Mouse (Mus musculus) mouse embryonic stem cell (cell line): ENCODE results near the gene Ubash3b.

Experiments
- in situ Hi-C, 2 experiments: fragments of 300-500 bp; cut with MboI; formaldehyde crosslinking; loops; 1 replicate in 1 of 2; 3 replicates in 1 of 2; pipeline ENCODE4 v1.14.3; 2019 to 2020; ENCODE audit warnings: low sequenced_read_pairs in 2 of 2, low pct_unique_long_range_greater_than_20kb in 1 of 2, mixed read lengths in 1 of 2; ENCODE audit not compliant: unreplicated experiment in 1 of 2

Ubash3b gene

DNA sequence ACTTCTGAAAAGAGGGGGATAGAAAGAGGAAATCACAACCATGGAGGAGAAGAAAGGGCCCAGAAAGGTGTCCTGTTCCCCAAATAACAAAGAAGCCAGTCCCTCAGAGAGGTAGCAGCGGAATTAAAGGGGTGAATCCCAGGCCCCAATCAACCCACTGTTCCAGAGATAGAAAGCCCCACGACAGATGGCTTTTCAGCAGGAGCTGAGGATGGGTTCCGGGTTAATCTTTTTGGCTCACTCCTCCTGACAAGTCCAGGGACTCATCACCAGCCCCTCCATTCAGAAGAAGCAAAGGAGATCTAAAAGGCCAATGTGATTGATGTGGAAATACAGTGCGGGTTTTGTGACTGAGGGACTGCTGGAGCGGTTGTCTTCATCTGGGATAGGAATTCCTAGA, 117.9 kb downstream of the Ubash3b start:
- in situ Hi-C loops, result loop anchor here in 1 of 2 experiments (25.0 kb wide), 1 partner anchor 144 kb away; no protein-coding TSS in a partner anchor

DNA sequence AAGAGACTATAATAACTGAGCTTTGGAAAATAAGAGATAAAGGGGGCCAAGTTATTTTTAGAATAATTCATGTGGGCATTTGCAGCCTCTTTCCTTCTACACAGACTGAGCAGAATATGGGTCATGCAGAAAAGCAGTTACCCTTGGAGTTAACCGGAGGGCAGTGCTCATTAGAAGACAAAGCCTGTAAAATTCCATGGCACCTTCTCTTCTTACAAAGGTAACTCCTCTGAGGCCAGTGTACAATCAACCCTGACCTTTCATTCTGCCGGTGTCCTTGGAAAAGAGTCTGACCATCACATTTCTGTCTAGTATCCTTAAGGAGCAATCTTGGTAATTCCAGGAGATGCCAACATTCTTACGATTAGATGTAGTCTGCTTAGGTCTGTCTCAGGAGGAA, 120.1 kb downstream of the Ubash3b start:
- in situ Hi-C loops, result loop anchor here in 1 of 2 experiments (25.0 kb wide), 1 partner anchor 146 kb away; no protein-coding TSS in a partner anchor

DNA sequence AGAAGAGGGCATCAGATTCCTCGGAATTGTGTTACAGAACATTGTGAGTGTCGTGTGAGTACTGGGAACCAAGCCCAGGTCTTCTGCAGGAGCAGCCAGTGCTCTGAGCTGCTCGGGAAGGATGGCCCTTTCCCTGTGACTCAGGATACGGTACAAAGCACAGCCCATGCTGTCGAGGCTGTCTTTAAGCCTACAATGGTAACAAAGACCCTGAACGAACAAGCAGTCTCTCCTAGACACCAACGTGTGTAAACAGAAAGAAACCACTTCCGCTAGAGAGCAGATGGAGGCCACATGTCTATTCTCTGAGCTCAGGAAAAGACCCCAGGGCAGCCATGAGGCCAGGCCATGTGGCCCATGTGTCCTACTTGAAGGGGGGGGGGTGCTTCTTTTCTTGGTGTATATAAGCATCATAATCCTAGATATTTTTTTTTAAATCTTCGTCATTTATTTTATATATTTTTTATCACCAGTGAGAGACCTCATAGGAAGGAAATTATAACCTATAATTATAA, 123.3 kb downstream of the Ubash3b start:
- in situ Hi-C loops, result loop anchor here in 1 of 2 experiments (25.0 kb wide), 1 partner anchor 149 kb away; no protein-coding TSS in a partner anchor

DNA sequence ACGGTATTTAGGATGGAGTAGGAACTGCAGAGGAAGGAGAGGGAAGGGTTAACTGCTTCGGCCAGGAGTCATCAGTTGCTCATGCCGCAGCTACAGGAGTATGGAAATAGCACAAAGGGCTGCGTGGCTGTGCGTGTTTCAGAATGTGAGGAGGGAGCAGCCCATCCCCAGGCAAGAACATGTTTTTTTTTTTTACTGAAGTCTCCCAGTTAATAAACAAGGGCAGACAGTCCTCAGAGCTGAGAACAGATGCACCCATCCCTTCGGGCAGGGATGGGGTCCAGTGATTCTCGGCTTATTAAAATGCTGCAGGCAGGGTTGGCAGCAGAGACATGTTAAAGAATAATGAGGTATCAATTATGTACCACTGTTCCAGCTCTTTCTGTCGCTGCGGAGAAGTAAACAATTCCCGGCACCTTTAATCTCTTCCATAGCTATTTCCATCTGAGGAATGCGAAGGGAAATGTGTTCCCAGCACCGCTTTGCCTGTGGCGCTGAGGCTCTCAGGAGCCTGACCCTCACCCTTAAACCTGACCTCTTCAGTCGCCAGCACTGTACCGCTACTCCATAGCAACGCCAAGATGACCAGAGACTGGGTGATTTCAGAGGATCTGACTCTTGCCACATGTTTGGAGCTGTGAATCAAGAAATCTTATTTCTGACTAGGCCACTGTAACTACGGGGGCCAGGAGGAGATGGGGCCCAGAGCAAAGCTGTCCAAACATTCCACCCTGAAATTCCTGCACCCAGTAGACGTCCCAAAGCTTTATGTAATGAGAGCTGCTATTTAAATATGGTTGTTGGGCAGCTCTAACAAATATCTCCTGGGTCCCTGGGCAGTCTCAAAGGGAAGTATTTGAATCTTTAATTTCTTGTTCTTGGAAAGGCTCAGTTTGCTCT, 129.7 kb downstream of the Ubash3b start:
- in situ Hi-C loops, result loop anchor here in 1 of 2 experiments (25.0 kb wide), 1 partner anchor 155 kb away; no protein-coding TSS in a partner anchor

DNA sequence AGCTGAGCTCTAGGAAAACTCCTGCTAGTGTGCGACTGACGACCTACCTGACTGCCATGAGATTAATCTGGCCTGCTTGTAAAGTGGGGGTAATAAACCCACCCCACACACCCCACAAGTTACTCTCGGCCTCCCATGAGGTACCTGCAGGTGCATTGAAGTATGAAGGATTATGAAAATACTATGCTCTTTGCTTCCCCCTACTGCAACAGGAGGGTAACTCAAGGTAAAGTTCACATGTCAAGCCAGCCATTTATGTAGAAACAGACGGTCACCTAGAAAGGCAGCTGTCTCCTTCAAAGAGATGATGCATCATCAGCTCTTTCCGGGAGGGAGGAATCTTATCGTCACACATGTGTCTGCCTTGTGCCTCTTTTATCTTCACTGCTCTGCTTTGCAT, 131.7 kb downstream of the Ubash3b start:
- in situ Hi-C loops, result loop anchor here in 1 of 2 experiments (25.0 kb wide), 1 partner anchor 157 kb away; no protein-coding TSS in a partner anchor

DNA sequence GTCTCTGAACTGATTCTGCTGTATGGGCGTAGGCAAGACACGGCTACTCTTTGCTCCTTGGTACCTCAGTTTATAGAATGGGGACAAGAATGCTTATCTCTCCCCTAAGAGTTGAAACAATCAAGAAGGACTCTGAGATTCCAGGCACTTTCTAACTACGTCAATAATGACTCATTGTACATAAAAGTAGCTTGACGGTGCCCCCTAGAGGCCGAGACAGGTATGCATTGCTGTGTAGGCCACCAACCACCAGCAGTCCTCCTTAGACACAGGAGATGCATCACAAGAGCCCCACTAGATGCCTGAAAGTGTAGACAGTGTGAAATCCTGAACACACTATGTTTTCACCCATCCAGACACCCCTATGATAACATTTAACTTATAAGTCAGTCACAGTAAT, 133.0 kb downstream of the Ubash3b start:
- in situ Hi-C loops, result loop anchor here in 1 of 2 experiments (25.0 kb wide), 1 partner anchor 159 kb away; no protein-coding TSS in a partner anchor

DNA sequence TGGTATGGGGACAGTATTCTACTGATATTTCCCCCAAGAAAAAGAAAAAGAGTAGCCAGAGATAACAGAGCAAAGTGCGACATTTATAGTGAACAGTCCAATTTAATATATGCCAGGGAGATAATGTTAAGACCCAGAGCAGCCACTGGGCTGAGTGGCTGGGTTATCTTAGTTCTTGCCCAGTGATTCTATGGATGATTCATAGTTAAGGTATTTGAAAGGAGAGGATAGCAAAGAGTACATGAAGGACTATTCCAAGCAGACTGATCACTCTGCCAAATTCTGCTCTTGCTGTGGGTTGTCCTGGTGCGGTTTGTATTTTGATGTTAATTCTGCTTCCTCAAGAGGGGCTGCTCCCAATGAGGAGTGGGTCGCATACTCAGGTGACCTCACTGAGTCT, 139.8 kb downstream of the Ubash3b start:
- in situ Hi-C loops, result no loop called here

DNA sequence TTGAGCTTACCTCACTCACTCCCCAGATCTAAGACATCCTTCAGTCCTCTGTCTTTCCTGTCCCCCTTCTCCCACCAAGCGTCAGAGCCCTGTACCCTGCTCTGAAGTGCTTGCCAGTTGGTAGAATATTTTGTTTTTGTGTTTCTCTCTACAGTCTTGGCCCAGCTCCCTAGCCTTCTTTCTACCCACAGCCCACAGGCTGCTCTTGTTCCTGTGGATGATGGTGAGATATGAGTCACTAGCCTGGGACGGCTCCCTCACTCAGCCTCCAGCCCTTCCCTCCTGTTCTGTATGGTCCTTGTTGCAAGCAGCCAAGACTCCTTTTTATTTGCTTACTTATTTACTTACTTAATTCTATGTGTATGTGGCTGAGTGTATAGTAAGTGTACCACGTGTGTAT, 141.0 kb downstream of the Ubash3b start:
- in situ Hi-C loops, result no loop called here

DNA sequence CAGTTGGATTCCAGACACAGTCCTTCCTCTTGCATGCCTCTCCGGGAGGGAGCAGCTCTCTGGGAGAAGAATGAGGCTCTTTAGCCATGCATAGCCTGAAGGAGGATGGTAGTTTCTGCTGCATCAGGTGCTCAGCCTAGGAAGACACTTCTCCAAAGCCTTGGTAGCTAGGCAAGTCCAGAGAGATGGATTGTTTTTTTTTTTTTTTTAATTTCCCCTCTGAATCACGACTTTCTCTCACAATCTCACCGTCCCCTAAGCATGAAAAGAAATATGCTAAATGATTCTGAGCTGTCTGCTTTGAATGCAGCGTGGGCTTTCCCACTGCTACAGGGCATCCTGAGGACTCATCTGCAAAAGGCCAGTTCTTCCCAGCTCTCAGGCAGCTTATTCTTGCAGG, 147.0 kb downstream of the Ubash3b start:
- in situ Hi-C loops, result no loop called here

DNA sequence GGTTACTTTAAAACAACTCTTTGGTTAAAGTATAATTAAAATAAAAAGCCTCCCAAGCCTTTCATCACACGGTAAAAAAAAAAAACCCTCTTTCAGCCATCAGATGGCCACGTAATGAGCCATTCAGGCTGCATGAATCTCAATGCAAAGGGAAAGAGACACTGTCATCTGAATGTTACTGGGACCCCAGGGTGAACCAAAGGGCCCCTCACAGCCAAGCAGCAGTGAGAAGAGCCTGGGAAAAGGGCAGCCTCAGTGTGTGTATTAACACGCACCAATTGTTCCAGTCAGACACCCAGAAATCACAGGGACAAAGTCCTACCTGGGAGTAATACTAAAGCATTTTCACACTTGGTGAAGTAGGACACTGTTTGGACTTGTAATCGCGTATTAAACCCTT, 149.0 kb downstream of the Ubash3b start:
- in situ Hi-C loops, result no loop called here

DNA sequence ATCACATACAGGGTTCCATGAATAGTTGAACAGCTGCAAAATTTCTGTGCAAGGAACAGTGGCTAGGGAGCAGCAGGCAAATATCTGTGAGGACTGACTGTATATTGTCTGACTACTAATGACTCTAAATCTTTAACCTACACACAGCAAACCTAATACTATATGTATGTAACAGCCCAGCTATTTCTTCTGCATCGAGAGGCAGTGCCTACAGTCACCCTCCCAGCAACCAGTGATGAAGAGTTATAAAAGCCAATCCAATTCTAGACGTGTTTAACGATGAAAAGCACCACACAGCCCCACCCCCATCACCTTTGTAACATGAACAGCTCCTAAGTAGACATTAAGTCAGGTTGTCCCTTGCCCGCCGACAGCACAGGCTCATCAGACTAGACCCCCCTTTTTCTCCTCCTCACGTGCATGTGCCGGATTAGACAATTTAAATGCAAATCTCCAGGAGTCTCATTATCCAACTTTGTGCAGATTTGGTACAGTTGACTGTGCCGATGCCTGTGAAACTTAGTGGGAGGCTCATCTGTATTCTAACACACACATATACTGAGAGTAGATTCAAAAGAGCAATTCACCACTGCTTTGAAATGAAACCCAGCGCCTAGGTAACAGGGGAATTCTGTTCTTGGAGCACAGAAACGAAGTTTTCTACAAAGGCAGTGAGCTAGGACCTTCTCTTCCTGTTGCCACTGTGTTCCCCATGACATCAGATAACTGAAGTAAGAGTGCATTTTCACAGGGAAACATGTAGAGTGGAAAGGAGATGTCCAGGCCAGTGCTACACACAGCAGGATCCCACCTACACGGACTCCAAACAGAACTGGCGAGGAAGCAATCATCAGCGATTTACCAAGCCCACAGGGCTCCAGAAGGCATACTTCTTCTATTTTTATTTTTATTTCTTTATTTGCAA, 149.7 kb downstream of the Ubash3b start:
- in situ Hi-C loops, result no loop called here

DNA sequence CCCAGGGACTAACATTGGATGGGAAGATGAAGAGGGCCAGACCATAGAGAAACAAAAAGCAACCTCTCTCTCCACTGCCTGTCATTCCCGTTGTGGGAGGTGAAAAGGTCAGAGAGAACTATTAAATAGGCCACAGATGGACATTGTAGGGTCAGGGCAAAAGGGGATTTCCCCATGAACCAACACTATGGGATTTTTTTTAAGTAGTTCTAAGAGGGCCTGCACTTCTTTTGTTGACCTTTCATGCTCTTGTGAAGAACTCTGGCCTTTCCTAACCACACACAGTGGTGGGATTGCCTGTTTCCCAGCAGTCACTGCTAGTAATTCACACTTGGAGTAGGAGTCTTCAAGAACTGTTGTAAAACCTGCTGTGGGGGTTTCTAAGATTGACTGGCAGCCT, 153.7 kb downstream of the Ubash3b start:
- in situ Hi-C loops, result no loop called here

DNA sequence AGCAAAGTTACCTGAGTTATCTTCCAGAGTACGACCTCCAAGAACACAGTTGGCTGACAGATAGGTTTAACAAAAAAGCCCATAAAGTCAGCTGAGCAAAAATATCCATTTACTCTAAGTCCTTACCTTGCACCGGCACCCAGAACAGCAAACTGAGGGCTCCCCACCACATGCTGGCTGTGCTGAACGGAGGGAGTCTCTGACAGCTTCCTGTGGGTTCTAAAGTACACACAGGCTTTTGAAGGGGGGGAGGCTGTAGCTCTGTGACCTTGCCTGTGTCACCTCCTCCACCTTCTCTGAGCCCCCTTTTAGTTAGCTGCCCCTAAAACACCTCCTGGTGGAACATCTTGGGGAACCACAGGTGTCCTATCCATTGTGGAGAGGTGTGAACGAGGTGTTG, 157.1 kb downstream of the Ubash3b start, which contains the start of gene Crtam:
Crtam (minus strand) TSS at position 214 of the 400 bp plus-strand sequence.
- in situ Hi-C loops, result no loop called here

DNA sequence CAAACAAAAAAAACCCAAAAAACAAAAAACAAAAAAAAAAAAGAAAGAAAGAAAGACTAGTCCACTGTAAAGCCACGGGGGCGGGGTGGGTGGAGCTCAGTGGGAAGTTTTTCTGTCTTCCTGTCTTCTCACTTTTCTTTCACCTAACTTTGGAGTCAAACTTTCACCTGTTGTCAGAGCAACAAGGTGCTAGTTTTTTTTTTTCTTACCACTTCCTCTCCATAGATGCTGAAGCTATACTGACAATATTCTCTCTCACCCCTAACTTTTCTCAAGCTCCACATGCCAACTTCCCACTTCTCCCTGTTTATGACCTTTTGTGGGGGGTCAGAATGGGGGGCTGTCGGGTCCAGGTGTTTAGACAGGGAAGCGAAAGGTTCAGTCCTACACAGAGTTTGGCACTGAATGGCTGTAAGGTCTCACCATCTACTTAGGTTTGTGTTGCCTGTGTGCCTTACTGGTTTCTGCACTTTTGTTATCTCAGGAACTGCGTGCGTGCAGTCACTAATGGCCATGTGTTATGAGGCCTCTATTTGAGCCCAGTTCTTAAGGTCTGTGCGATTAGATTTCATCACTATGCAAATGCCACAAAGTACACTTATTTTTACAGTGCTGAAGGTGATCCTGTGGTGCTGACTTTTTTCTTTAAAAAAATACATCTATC, 164.2 kb downstream of the Ubash3b start:
- in situ Hi-C loops, result loop anchor here in 1 of 2 experiments (25.0 kb wide), 1 partner anchor 160 kb away; no protein-coding TSS in a partner anchor

DNA sequence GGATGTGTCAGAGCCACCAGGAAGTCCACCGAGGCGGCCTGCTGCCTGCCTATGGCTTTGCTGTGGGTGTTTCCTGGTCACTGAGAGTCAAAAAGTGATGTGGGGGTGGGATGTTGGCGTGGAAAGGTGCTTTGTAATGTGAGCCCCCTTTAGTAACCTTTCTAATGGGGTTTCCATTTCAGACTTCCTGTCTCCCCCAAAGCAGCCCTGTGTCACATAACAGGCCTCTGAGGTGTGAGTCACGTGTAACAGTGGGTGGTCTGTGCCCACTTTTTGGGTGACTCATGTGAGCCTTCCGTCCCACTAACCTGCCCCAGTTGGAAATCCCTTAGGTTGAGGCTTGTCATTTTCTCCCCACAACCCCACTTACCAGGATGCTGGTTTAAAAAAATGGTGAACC, 167.4 kb downstream of the Ubash3b start:
- in situ Hi-C loops, result loop anchor here in 1 of 2 experiments (25.0 kb wide), 1 partner anchor 157 kb away; no protein-coding TSS in a partner anchor

DNA sequence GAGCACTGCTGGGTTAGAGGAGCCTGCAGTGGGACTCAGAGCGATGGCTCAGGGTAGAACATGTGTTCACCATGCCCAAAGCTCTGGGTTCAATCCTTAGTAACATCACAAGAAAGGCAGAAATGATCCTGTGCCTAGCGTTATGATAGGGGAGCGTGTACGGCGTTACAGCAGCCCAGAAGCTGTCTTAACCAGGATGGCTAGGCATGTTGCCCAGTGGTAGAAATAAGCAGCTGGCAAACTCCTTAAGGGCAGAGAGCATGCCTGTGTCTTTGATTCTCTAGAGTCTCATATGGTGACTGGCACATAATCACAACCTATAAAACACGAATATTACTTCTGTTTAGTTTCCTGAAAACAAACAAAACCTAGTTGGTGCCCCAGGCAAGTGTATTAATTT, 170.0 kb downstream of the Ubash3b start:
- in situ Hi-C loops, result loop anchor here in 1 of 2 experiments (25.0 kb wide), 1 partner anchor 154 kb away; no protein-coding TSS in a partner anchor

DNA sequence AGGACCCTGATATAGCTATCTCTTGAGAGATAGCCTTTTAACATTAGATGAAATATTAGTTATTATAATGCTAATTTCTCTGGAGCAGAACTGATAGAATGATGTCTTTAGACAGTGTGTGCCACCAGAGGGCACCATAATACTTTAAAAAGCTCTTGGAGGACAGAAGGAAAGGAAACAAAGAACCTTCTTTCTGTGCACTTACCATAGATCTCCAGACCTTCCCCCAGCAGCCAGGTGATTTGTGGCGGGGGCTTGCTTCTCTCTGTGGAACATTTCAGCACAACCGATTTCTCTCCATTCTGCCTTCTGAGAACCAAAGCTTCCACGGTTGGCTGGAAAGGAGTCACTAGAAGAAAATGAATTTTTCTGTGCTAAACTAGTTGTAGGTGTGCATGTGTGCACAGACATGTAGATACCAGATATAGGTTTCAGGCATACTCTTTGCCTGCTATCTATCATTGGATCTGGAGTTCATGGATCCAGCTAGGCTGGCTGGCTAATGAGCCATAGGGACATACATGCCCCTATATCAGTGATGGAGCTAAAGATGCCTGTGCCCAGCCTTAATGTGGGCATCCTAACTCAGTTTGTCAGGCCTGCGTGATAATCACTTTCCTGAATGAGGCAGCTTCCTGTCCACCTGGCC, 171.4 kb downstream of the Ubash3b start:
- in situ Hi-C loops, result loop anchor here in 1 of 2 experiments (25.0 kb wide), 1 partner anchor 153 kb away; no protein-coding TSS in a partner anchor
